Mouse (Mus musculus) cerebellum, adult 18-20 months (tissue): ENCODE data around the gene Ramp2.

Experiments used
- DNase-seq, 2 experiments: peaks; one replicate each; pipeline ENCODE4 v3.0.0; 2021

Gene Ramp2

DNA sequence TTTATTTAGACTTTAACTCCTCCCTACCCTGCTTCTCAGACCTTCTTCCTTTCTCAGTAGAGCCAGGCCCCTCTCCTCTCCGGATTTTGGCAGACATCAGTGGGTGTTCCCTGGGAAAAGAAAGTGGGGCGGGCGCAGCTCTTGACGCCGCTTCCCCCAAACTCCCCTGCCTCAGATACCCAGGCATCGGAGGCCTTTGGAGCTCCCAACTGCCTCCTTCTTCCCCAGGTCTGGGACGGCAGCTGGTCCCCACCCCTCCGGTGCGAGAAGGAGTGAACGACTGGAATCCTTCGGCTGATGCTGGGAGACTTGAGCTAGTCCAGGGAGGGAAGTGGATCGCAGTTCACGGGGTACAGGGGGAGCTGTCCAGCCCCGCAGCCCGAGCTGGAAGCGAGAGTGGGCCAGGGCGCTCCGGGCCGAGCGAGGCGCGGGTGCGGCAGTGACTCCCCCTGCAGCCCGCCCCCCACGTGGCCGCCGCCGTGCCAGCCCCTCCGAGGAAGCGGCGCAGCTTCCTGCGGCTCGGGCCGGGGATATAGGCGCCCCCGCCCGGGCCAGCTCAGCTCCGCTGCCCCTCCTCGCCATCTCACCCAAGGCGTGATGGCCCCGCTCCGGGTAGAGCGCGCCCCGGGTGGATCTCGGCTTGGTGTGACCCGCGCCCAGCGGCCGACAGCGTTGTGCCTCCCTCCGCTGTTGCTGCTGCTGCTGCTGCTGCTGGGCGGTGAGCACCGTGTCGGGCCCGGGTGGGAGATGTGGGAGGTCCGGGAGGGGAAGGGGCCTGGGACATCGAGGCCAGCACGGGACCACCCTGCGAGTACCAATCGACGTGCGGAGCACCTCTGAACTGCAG lies at the start of gene Ramp2:
Ramp2 (plus strand) TSS at position 174 of the 847 bp plus-strand sequence.
- peak in 1 of 2 experiments; percentile 28 for DNase-seq

GRCm38 (mm10) chr11:101196175-101196574 lies 49.7 kb upstream of the Ramp2 start:
- no peak for DNase-seq

DNA sequence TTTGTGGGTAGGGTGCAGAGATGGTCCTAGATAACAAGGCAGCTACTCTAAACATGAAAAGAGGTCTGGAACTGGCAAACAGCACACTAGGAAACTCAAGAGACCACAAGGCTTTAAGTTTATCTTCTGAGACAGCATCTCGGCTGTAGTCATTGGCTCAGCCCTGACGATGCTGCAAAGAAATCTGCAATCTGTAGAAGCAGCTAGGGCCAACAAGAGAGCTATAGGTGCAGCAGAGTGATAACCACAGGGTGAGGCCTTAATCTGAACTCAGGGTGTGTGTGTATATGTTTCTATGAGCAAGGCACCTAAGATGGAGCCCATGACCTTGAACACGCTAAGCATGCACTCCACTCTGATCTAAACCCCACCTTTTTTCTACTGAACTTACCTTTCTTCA lies 46.3 kb upstream of the Ramp2 start:
- no peak for DNase-seq

GRCm38 (mm10) chr11:101200986-101201385 lies 44.8 kb upstream of the Ramp2 start:
- DNase-seq: peak; percentile 76 to 85

GRCm38 (mm10) chr11:101211970-101212369 lies 33.9 kb upstream of the Ramp2 start:
- DNase-seq: peak in 1 of 2 experiments; percentile 38

DNA sequence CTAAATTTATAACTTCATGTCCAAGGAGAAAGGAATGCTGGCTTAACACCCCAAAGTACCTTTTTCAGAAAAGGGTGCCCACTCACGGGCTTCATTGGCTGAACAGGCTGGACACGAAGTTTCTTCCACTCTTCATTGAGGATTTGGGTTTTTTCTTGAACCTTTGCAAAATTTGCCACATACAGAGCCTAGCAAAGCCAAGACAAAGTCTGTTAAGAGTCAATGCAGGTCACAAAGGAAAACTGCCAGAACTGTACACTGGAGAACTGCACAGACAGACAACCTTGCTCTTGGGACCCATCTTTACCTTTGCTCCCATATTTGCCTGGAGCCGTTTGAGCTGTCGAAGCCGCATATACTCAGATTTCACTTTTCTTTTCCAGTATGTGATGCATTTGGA lies 28.9 kb upstream of the Ramp2 start:
- no peak for DNase-seq

- DNase-seq: no peak
Observed at GRCm38 (mm10) chr11:101218436-101219055, 27.3 kb upstream of the Ramp2 start.

DNA sequence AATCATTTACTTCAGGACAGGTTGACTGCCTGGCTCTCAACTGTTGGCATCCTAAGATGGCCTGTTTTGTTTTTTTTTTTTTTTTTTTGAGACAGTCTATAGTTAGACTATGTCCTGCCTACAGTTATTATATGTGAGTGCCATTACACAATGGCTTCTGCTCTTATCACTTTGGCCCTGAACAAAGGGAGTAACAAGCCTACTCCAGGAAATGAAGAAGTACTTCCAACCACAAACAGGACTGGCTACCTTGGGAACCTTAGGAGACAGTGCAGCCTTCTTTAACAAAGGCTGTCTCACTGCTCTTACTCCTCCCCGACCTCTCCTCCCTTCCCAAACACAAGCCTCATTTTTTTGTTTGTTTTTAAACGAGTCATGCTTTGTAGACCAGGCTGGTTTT lies 25.0 kb upstream of the Ramp2 start:
- no peak for DNase-seq

DNA sequence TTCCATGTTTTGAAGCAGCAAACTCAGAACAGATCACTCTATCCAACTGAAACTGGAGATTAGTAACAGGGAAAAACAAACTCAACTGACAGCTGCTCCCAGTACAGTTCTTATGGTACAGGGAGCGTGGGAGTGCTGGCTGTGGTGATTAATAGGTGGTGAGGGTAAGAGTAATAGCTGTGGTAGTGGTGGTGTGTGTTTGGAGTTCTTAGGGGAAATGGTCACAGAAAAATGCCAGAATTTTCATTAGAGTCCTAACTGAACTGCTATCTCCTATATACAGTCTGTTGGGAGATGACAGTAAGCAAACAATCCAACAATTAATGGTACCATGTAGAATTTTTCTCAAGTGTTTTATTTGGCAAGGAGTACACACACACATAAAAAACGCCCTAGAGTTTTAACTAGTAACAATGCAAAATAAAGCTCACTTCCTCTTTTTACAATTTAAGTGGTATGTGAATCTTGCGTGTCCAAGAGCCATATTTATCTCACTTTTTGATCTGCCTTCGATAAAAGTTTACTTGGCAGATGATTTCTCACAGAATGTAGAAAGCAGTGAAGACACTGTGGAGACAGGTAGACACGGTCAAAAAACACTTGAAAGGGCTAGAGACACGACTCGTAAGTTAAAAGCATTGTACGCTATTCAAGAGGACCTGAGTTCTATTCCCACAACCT lies 24.4 kb upstream of the Ramp2 start:
- DNase-seq: no peak

DNA sequence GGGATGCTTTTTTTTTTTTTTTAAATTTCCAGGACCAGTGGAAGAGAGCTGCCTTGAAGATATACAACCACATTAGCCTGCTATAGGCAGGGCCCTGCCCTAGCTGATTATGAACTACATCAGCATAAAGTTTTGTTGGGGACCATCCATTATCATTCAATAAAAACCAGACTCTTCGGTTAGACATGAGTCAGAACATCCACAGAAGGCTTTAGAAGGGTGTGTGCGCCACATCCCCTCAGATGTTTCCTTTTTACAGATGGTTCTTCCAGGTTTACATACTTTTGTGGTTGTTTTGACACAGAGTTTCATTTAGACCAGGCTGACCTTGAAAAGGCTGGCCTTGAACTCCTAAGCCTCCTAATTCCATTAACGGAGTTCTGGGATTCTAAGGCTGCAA lies 21.5 kb upstream of the Ramp2 start:
- no peak for DNase-seq

DNA sequence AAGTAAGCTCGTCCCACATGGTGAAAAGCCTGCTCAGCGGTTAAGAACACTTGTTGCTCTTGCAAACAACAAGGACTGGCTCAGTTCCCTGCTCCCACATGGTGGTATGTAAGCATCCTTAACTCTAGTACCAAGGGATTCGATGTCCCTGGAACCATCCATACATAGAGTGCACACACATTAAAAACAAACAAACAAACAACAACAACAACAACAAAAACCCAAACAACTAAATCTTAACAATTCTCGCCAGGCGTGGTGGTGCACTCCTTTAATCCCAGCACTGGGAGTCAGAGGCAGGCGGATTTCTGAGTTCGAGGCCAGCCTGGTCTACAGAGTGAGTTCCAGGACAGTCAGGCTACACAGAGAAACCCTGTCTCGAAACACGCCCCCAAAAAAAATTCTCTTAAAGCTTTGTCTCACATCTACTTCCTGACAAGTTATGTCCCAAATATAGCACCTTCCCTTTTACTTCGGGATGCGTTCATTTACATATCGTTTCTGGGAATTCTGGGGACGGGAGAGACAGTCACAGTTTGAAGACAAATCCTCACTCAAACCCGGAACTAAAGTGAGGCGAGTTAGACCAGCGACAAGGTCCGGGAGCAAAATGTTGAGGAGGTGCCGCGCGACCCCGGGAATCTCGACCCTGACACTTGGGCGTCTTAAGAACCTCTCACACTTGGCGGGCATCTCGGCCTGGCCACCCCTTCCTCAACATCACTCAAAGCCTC lies 20.3 kb upstream of the Ramp2 start:
- DNase-seq: no peak

DNA sequence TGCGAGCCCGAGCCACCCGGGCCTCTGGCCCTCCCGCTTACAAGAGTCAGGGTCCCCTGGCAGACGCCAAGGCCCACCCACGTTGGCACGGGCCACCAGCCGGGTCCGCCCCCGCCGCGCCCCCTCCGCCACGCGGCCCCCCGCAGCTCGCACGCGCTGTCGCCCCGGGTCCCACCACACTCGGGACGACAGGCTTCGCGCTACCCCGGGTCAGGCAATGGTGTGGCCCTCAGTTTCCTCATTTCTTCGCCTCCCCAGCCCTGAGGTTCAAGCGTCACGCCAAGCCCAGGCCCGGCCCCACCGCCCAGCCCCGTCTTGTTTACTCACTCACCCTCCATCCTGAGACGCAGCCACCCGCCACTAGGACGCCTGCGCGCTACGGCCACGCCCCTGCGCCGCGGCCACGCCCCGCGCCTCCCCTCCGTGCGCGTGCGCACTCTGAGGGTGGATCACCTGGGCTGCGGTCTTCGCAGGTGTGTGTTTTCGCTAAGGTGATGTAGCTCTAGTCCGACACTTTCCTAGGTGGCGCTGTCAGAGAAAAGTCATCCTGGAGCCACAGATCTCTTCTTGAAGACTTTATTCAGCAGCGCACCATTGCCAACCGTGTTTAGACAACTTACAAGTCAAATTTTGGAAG lies 19.6 kb upstream of the Ramp2 start, which contains the start of gene Ezh1:
Ezh1 (minus strand) TSS at position 399 of the 637 bp plus-strand sequence.
- peak; percentile 90 to 98 for DNase-seq

- no peak for DNase-seq
Observed at GRCm38 (mm10) chr11:101229361-101229900, 16.4 kb upstream of the Ramp2 start.

DNA sequence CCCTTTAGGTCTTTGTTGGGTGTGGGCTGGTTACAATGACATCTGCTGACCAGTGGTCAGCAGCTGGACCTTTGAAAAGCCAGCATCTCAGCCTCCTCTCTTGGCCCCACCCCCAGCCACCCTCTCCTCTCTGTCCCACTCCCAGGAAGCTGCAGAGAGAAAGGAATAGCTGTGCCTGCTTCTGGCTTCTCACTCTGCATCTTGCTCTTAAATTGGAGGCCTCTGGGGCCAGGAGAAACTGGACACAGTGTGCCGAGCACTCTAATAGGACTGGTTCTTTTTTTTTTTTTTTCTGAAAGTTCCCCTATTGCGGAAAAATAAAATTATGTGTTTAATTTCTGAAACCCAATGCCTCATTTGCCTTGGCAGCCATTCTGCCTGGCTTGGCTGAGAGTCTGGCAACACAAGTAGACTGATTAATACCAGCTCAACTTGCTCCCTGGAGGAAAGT lies 15.7 kb upstream of the Ramp2 start:
- peak in 1 of 2 experiments; percentile 18 for DNase-seq

GRCm38 (mm10) chr11:101230526-101230925 lies 15.3 kb upstream of the Ramp2 start:
- no peak for DNase-seq

- DNase-seq: peak in 1 of 2 experiments; percentile 26
Observed at GRCm38 (mm10) chr11:101230991-101231871, 14.6 kb upstream of the Ramp2 start.

- DNase-seq: no peak
Observed at GRCm38 (mm10) chr11:101232010-101232839, 13.6 kb upstream of the Ramp2 start.

GRCm38 (mm10) chr11:101233240-101233639 lies 12.6 kb upstream of the Ramp2 start:
- no peak for DNase-seq

- no peak for DNase-seq
Observed at GRCm38 (mm10) chr11:101234124-101234523, 11.7 kb upstream of the Ramp2 start.

GRCm38 (mm10) chr11:101235429-101235828 lies 10.4 kb upstream of the Ramp2 start:
- no peak for DNase-seq
